Mouse (Mus musculus) limb, embryonic 11.5 days (tissue): ENCODE results near the gene Jakmip3. TPM values are rescaled to one million over a fixed set of nuclear protein-coding genes. Genes with fewer than 3 reads are reported as not detected.

Experiments
- ATAC-seq: fragments of 200-750 bp; cut with Nextera tagmentation; 2 replicates; pipeline ENCODE4 v1.8.0; 2017; ENCODE audit warnings: low read depth; ENCODE audit not compliant: insufficient number of reproducible peaks, low FRiP score, low TSS enrichment
- DNase-seq: peaks from one replicate; pipeline ENCODE4 v3.0.0-alpha.2; 2015; ENCODE audit warnings: low spot score
- H3K27ac ChIP-seq: fragments of 300-500 bp; sonication (generic); replicated peaks from 2 replicates; pipeline ENCODE4 v1.5.1; 2014; ENCODE audit warnings: low read depth, mild to moderate bottlenecking, low read length
- H3K27me3 ChIP-seq: fragments of 300-500 bp; sonication (generic); 2 replicates; pipeline ENCODE4 v1.6.1; 2014; ENCODE audit warnings: mild to moderate bottlenecking, low read length, mixed read lengths; ENCODE audit not compliant: control insufficient read depth, insufficient read depth
- H3K36me3 ChIP-seq: fragments of 300-500 bp; sonication (generic); 2 replicates; pipeline ENCODE4 v1.6.1; 2014; ENCODE audit warnings: mild to moderate bottlenecking, low read length, moderate library complexity, mixed read lengths; ENCODE audit not compliant: control insufficient read depth, insufficient read depth
- H3K4me1 ChIP-seq: fragments of 300-500 bp; sonication (generic); 2 replicates; pipeline ENCODE4 v1.6.1; 2014; ENCODE audit warnings: low read length, mixed read lengths; ENCODE audit not compliant: control insufficient read depth, insufficient read depth
- H3K4me2 ChIP-seq: fragments of 300-500 bp; sonication (generic); 2 replicates; pipeline ENCODE4 v1.6.1; 2014; ENCODE audit warnings: low read depth, mild to moderate bottlenecking, moderate library complexity; ENCODE audit not compliant: severe bottlenecking
- H3K4me3 ChIP-seq: fragments of 300-500 bp; sonication (generic); 2 replicates; pipeline ENCODE4 v1.5.1; 2014; ENCODE audit warnings: low read depth, low read length
- H3K9ac ChIP-seq: fragments of 300-500 bp; sonication (generic); 2 replicates; pipeline ENCODE4 v1.6.1; 2014; ENCODE audit warnings: mild to moderate bottlenecking, low read length
- H3K9me3 ChIP-seq: fragments of 300-500 bp; sonication (generic); 2 replicates; pipeline ENCODE4 v1.6.1; 2016; ENCODE audit warnings: low read length; ENCODE audit not compliant: control insufficient read depth
- WGBS: fragments of 180-500 bp; shearing (Covaris S2); extraction: QIAGEN DNeasy Blood & Tissue Kit; methylation state at CpG from one replicate; pipeline ENCODE4 v1.1.7; 2014; 5-methylcytosine and 5-hydroxymethylcytosine counted together
- polyA plus RNA-seq: library from polyadenylated mRNA; unstranded; fragments of >200 nt; fragmentation: Nextera tagmentation; extraction: Ambion mirVana; gene quantifications from 2 replicates; pipeline ENCODE4 v1.2.1, GENCODE M21; 2014

The Jakmip3 gene
- polyA plus RNA-seq, 1 experiment from 2014 or later = 0.45 TPM

GRCm38 (mm10) chr7:139087801-139088200, 147.3 kb downstream of the Jakmip3 start:
- Histone ChIP-seq H3K27me3 (peaks cover 8% of the 10 kb centered on the region; the same call in 1 of the 2 replicates), H3K4me1 (no peaks in the 10 kb centered on the region), H3K27ac (no peak overlapping the region), H3K36me3 (no peaks in the 10 kb centered on the region), H3K4me2 (no peak overlapping the region), H3K9me3 (no peaks in the 10 kb centered on the region), H3K4me3 (no peak overlapping the region), H3K9ac (no peak overlapping the region)
- DNase-seq (no peak), ATAC-seq (no peak)
- WGBS = 78% methylated on average over 2 of the region's 2 CpGs

GRCm38 (mm10) chr7:139089892-139090874, 149.7 kb downstream of the Jakmip3 start:
- ATAC-seq (no peak), DNase-seq (no peak)
- no peak overlapping the region for H3K27ac ChIP-seq
- H3K4me2 ChIP-seq = no peak overlapping the region
- no peaks in the 10 kb centered on the region for H3K36me3 ChIP-seq
- no peak overlapping the region for H3K4me3 ChIP-seq
- no peaks in the 10 kb centered on the region for H3K9me3 ChIP-seq
- 92% methylated on average over 12 of the region's 12 CpGs for WGBS
- H3K27me3 ChIP-seq = peaks cover 8% of the 10 kb centered on the region; the same call in 1 of the 2 replicates
- no peak overlapping the region for H3K9ac ChIP-seq
- no peaks in the 10 kb centered on the region for H3K4me1 ChIP-seq

GRCm38 (mm10) chr7:139091681-139092080, 151.2 kb downstream of the Jakmip3 start:
- no peaks in the 10 kb centered on the region for H3K9me3 ChIP-seq
- peaks cover 8% of the 10 kb centered on the region; the same call in 1 of the 2 replicates for H3K27me3 ChIP-seq
- WGBS = 90% methylated on average over 9 of the region's 9 CpGs
- no peak overlapping the region for H3K9ac ChIP-seq
- no peak overlapping the region for H3K4me3 ChIP-seq
- no peak overlapping the region for H3K27ac ChIP-seq
- no peaks in the 10 kb centered on the region for H3K4me1 ChIP-seq
- H3K4me2 ChIP-seq = no peak overlapping the region
- DNase-seq (no peak), ATAC-seq (no peak)
- no peaks in the 10 kb centered on the region for H3K36me3 ChIP-seq

- ATAC-seq (no peak), DNase-seq (no peak)
- Histone ChIP-seq H3K27me3 (no peaks in the 10 kb centered on the region), H3K9me3 (no peaks in the 10 kb centered on the region), H3K4me2 (no peak overlapping the region), H3K9ac (no peak overlapping the region), H3K4me1 (no peaks in the 10 kb centered on the region), H3K4me3 (no peak overlapping the region), H3K36me3 (no peaks in the 10 kb centered on the region), H3K27ac (no peak overlapping the region)
- WGBS = 94% methylated on average over 5 of the region's 5 CpGs
Observed at GRCm38 (mm10) chr7:139092676-139093075, 152.1 kb downstream of the Jakmip3 start.

GRCm38 (mm10) chr7:139093124-139093523, 152.6 kb downstream of the Jakmip3 start:
- H3K4me2 ChIP-seq = no peak overlapping the region
- 87% methylated on average over 5 of the region's 5 CpGs for WGBS
- DNase-seq = no peak

GRCm38 (mm10) chr7:139093781-139094180, 153.3 kb downstream of the Jakmip3 start:
- H3K36me3 ChIP-seq = no peaks in the 10 kb centered on the region
- H3K27ac ChIP-seq = no peak overlapping the region
- no peaks in the 10 kb centered on the region for H3K9me3 ChIP-seq
- H3K4me2 ChIP-seq = no peak overlapping the region
- H3K9ac ChIP-seq = no peak overlapping the region
- H3K4me3 ChIP-seq = no peak overlapping the region
- 79% methylated on average over 7 of the region's 7 CpGs for WGBS
- no peaks in the 10 kb centered on the region for H3K4me1 ChIP-seq
- no peaks in the 10 kb centered on the region for H3K27me3 ChIP-seq
- no peak for ATAC-seq
- no peak for DNase-seq

More at GRCm38 (mm10) chr7:139093124-139093523, 152.6 kb downstream of the Jakmip3 start:
- Histone ChIP-seq H3K36me3 (no peaks in the 10 kb centered on the region), H3K27me3 (no peaks in the 10 kb centered on the region), H3K9ac (no peak overlapping the region), H3K4me1 (no peaks in the 10 kb centered on the region), H3K27ac (no peak overlapping the region), H3K9me3 (no peaks in the 10 kb centered on the region), H3K4me3 (no peak overlapping the region)
- no peak for ATAC-seq

GRCm38 (mm10) chr7:139094761-139095160, 154.2 kb downstream of the Jakmip3 start:
- Histone ChIP-seq H3K4me3 (no peak overlapping the region), H3K4me2 (no peak overlapping the region), H3K9me3 (no peaks in the 10 kb centered on the region), H3K36me3 (no peaks in the 10 kb centered on the region), H3K9ac (no peak overlapping the region), H3K27me3 (no peaks in the 10 kb centered on the region), H3K27ac (no peak overlapping the region), H3K4me1 (no peaks in the 10 kb centered on the region)
- ATAC-seq = no peak
- DNase-seq = no peak
- WGBS = 87% methylated on average over 6 of the region's 6 CpGs

GRCm38 (mm10) chr7:139095282-139095681, 154.8 kb downstream of the Jakmip3 start:
- H3K9me3 ChIP-seq = no peaks in the 10 kb centered on the region
- no peaks in the 10 kb centered on the region for H3K36me3 ChIP-seq
- no peaks in the 10 kb centered on the region for H3K27me3 ChIP-seq
- no peak overlapping the region for H3K27ac ChIP-seq
- no peak overlapping the region for H3K4me3 ChIP-seq
- WGBS = 87% methylated on average over 7 of the region's 7 CpGs
- H3K4me2 ChIP-seq = no peak overlapping the region
- DNase-seq (no peak), ATAC-seq (no peak)
- no peaks in the 10 kb centered on the region for H3K4me1 ChIP-seq
- H3K9ac ChIP-seq = no peak overlapping the region
